Mouse (Mus musculus) spleen, adult 2 months (tissue): ENCODE results near the gene Wnt5b. TPM values are rescaled to one million over a fixed set of nuclear protein-coding genes. Genes with fewer than 3 reads are reported as not detected.

Source experiments
- DNase-seq, 2 experiments: peaks; one replicate each; pipeline versions ENCODE4 v3.0.0 to v3.0.0-alpha.2; 2012 to 2021; ENCODE audit warnings: low spot score in 2 of 2, low read depth in 1 of 2
- H3K27ac ChIP-seq: fragments of 200-500 bp; 2 replicates; pipeline ENCODE4 v1.5.1; 2012; ENCODE audit warnings: low read length, inconsistent platforms; ENCODE audit not compliant: insufficient read depth
- H3K27me3 ChIP-seq: fragments of 200-500 bp; 2 replicates; pipeline ENCODE4 v1.6.1; 2012; ENCODE audit warnings: mild to moderate bottlenecking, moderate library complexity, low read length, inconsistent platforms; ENCODE audit not compliant: control insufficient read depth, insufficient read depth
- H3K36me3 ChIP-seq: fragments of 200-500 bp; 2 replicates; pipeline ENCODE4 v1.6.1; 2012; ENCODE audit warnings: mild to moderate bottlenecking, low read length, inconsistent platforms; ENCODE audit not compliant: control insufficient read depth, insufficient read depth
- H3K4me1 ChIP-seq: fragments of 200-500 bp; 2 replicates; pipeline ENCODE4 v1.6.1; 2011; ENCODE audit warnings: inconsistent platforms; ENCODE audit not compliant: control insufficient read depth, insufficient read depth, insufficient read length
- H3K4me3 ChIP-seq: fragments of 200-500 bp; 2 replicates; pipeline ENCODE4 v1.5.1; 2011; ENCODE audit warnings: mild to moderate bottlenecking, inconsistent platforms; ENCODE audit not compliant: insufficient read depth, insufficient read length; ENCODE audit errors: extremely low read depth
- CTCF ChIP-seq: fragments of 200-500 bp; IDR thresholded peaks from 2 replicates; pipeline ENCODE4 v1.5.1; 2011; ENCODE audit warnings: mild to moderate bottlenecking, inconsistent platforms; ENCODE audit not compliant: insufficient read depth, insufficient read length, insufficient replicate concordance; ENCODE audit errors: extremely low read depth
- POLR2A ChIP-seq: fragments of 200-500 bp; IDR thresholded peaks from 2 replicates; pipeline ENCODE4 v1.6.1; 2011; ENCODE audit warnings: low read depth, low read length, inconsistent platforms
- WGBS: fragments of 180-500 bp; shearing (Covaris S2); methylation state at CpG from one replicate; pipeline ENCODE4 v1.1.7; 2018; 5-methylcytosine and 5-hydroxymethylcytosine counted together
- polyA plus RNA-seq: library from polyadenylated mRNA; depleted of rRNA; stranded (reverse); fragments of >200 nt; gene quantifications from 2 replicates; pipeline ENCODE4 v1.2.3, GENCODE M21; 2012

The Wnt5b gene
- polyA plus RNA-seq, 1 experiment: 1.3 TPM

DNA sequence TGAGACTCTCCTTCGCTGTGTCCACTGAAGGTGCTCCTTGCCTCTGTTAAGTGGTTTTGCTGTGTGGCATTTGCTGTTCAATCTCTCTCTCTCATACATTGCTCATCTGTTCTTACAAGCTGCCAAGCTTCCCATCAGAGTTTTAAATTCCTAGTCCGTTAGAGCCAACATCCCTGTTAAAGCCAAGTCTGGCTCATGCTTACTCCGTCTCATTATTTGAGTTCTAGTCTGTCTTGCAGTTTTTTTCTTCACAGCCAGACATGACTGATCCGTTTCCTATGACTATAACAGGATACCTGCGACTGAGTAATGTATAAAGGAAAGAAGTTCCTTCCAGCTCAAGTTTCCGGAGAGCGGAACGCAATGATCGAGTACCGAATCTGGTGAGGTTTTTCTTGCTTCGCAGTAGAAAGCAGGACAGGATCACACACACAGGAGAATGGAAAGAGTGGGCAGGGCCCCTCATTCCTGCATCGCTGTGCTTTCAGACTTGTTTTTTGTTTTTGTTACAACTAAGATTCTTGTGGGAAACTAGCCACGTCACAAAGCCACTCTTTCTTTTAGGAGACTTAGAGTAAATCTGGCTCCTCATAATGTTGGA lies 34.6 kb downstream of the Wnt5b start:
- H3K4me1 ChIP-seq: peaks cover 4% of the 10 kb centered on the region; the same call in 1 of the 2 replicates
- H3K27me3 ChIP-seq: no peaks in the 10 kb centered on the region
- H3K36me3 ChIP-seq: no peaks in the 10 kb centered on the region
- 82% methylated on average over 13 of the region's 13 CpGs for WGBS
- TF ChIP-seq POLR2A (no peak), CTCF (no peak)
- DNase-seq: no peak
- H3K4me3 ChIP-seq: no peak overlapping the region
- peak overlapping the region; percentile 60 for H3K27ac ChIP-seq

DNA sequence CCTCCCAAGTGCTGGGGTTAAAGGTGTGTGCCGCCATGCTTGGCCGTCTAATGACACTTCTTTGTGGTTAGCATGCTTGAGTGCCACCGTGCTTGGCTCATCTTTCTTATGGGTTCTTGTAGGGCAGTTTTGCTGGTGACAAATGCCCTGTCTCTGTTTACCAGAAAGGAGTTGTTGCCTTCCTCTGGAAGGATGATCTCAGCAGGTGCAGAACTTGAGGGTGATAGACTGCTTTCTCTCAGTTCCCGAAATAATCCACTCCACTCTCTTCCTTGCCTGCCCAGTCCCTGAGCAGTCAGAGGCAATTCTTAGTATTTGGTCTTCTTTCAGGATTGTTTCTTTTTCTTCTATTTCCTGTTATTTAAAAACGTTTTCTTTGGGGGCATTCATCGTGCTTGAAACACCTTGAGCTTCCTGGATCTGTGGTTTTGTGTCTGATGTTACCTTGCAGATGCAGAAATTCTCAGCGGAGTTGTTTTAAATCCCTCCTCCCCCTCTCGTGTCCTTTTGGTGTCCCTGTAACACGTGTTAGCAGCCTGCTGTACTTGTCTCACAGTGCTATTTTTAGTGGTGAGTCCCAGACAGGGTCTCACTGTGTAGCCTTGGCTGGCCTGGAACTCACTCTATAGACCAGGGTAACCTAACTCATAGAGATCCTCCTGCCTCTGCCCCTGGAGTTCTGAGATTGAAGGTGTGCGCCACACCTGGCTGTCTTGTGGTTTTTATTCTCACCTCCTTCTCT lies 35.3 kb downstream of the Wnt5b start:
- Histone ChIP-seq H3K27me3 (no peaks in the 10 kb centered on the region), H3K27ac (peak overlapping the region; percentile 86), H3K4me1 (peaks cover 4% of the 10 kb centered on the region; the same call in 1 of the 2 replicates), H3K4me3 (no peak overlapping the region), H3K36me3 (no peaks in the 10 kb centered on the region)
- 21% methylated on average over 10 of the region's 10 CpGs for WGBS
- peak in 1 of 2 experiments; percentile 44 for DNase-seq
- TF ChIP-seq CTCF (no peak), POLR2A (no peak)

DNA sequence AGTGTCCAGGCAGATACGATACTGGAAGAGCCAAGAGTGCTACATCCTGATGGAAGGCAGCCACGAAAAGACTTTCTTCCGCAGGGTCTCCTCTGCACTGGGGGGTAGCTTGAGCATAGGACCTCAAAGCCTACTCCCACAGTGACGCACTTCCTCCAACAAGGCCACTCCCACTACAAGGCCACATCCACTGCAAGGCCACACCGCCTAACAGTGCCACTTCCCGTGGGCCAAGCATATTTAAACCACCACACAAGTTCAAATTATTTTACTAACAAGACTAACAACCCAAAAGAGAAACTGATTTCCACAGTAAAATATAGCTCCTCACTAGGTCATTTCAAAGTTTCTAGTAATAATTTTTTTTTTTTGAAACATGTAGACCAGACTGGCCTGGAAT lies 35.9 kb downstream of the Wnt5b start:
- no peaks in the 10 kb centered on the region for H3K27me3 ChIP-seq
- H3K36me3 ChIP-seq: no peaks in the 10 kb centered on the region
- H3K27ac ChIP-seq: peak overlapping the region; percentile 86
- no peak for DNase-seq
- H3K4me1 ChIP-seq: peaks cover 4% of the 10 kb centered on the region; the same call in 1 of the 2 replicates
- 73% methylated on average over 6 of the region's 6 CpGs for WGBS
- TF ChIP-seq POLR2A (no peak), CTCF (no peak)
- H3K4me3 ChIP-seq: no peak overlapping the region

DNA sequence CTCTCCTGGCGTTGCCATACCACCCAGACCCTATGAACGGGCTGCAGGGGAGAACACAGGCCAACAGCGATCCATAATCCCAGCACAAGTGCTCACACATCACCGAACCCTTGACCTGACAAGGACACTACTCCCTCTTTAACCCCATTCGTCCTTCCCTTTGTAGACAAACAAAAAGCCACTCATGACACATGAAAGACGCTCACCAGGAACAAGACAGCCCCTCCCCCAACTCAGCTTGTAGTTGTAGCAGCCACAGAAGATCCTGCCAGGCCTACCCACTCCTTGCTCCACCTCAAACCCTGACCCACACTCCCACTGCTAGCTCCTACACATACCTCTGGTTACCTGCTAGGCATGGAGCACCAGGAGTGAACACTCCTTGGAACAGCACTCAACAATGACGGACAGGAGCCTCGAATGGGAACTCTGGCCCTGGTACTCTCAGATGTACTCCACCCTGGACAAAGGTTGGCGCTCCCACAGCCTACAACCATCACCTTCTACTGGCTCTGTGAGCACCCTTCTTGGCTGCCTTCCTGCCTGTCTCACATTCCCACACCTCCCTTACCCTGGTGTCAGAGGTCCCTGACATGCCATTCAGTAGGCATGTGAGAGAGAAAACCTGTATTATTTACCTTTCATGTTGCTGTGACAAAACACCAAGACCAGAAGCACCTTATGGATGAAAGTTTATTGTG lies 38.5 kb downstream of the Wnt5b start:
- WGBS: 88% methylated on average over 9 of the region's 9 CpGs
- Histone ChIP-seq H3K4me1 (peaks cover 7% of the 10 kb centered on the region; the same call in 1 of the 2 replicates), H3K36me3 (no peaks in the 10 kb centered on the region), H3K4me3 (no peak overlapping the region), H3K27me3 (no peaks in the 10 kb centered on the region), H3K27ac (no peak overlapping the region)
- no peak for DNase-seq
- TF ChIP-seq CTCF (no peak), POLR2A (no peak)

DNA sequence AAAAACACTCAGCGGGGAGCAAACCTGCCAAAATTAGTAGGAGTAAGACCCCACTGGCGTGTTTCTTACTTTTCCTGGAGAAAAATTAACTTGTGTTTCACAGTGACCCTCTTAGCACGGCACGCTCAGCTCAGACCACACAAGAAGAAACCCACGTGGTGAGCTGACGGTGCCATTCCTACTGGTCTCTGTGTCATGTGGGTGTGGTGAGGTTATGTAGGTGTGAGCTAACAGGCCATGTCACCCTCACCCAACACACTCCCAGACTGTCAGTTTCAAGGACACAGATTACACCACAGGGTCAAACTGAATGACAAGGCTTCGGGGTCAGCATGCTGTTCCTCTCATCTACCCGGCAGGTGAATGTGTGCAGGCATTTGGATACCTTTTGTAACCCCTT lies 39.4 kb downstream of the Wnt5b start:
- WGBS: 82% methylated on average over 8 of the region's 8 CpGs
- no peaks in the 10 kb centered on the region for H3K36me3 ChIP-seq
- H3K4me3 ChIP-seq: no peak overlapping the region
- H3K27ac ChIP-seq: no peak overlapping the region
- peaks cover 8% of the 10 kb centered on the region; the same call in 1 of the 2 replicates for H3K4me1 ChIP-seq
- no peaks in the 10 kb centered on the region for H3K27me3 ChIP-seq
- TF ChIP-seq CTCF: no peak
- no peak for TF ChIP-seq POLR2A
- DNase-seq: no peak

DNA sequence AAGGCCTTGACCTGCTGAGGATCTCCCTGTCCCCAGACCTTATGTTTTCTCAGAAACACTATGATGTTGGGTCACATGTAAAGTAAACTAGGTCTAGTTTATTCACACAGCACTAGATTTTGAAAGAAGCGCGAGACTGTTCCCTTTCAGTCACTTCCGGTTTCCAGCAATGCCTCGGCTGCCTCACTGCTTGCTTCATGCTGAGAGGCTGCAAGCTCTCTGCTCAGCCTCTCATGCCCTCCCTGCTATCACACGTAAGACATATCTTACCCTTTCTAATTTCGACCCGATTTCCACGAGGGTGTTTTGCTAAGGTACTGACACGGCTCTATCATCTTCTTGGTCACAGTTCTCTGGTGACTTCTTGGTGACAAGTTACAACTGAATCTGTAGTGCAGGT lies 42.1 kb downstream of the Wnt5b start:
- TF ChIP-seq POLR2A (no peak), CTCF (no peak)
- peak in 1 of 2 experiments; percentile 41 for DNase-seq
- Histone ChIP-seq H3K4me1 (peaks cover 6% of the 10 kb centered on the region; the same call in 1 of the 2 replicates), H3K36me3 (no peaks in the 10 kb centered on the region), H3K4me3 (no peak overlapping the region), H3K27ac (0 out of 2 replicates have a peak overlapping the region, but pooled peaks have one; percentile 14), H3K27me3 (no peaks in the 10 kb centered on the region)
- 15% methylated on average over 9 of the region's 9 CpGs for WGBS

DNA sequence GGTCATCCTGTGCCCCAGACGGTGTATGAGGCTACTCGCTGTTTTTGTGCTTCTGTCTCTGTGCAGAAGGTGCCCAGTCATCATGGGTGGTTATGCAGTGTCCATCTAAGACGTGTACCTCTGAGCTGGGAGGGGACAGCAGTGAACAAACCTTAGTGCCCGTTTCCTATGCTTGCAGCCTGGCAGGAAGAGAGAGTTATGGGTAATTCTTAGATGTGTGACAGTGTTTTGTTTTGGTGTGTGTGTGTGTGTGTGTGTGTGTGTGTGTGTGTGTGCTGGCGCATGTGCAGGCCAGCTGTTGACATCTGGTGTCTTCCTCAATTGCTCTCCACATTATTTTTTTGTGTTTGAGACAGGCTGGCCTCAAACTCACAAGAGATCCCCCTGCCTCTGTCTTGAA lies 44.1 kb downstream of the Wnt5b start:
- DNase-seq: no peak
- WGBS: 34% methylated on average over 5 of the region's 5 CpGs
- H3K4me1 ChIP-seq: peaks cover 6% of the 10 kb centered on the region; the same call in 1 of the 2 replicates
- TF ChIP-seq POLR2A (no peak), CTCF (no peak)
- H3K27me3 ChIP-seq: no peaks in the 10 kb centered on the region
- H3K27ac ChIP-seq: peak overlapping the region; percentile 58
- no peak overlapping the region for H3K4me3 ChIP-seq
- no peaks in the 10 kb centered on the region for H3K36me3 ChIP-seq
